Mouse (Mus musculus): ENCODE results near the gene Epb41l2.

GRCm38 (mm10) chr10:25380746-25381481 is 21.3 kb downstream of the Epb41l2 start:
- TF ChIP-seq CTCF (IDR thresholded peaks at IDR 0.05; ENCODE audit: low read depth, low read length) (no peak), POLR2A (IDR thresholded peaks at IDR 0.05; ENCODE audit: extremely low read depth, insufficient read depth, low read length) (no peak)
